Mouse (Mus musculus) spleen, adult 2 months (tissue): ENCODE results near the gene Klk10.

Experiments used
- CTCF ChIP-seq: fragments of 200-500 bp; IDR thresholded peaks from 2 replicates; pipeline ENCODE4 v1.5.1; 2011; ENCODE audit warnings: mild to moderate bottlenecking, inconsistent platforms; ENCODE audit not compliant: insufficient read depth, insufficient read length, insufficient replicate concordance; ENCODE audit errors: extremely low read depth
- POLR2A ChIP-seq: fragments of 200-500 bp; IDR thresholded peaks from 2 replicates; pipeline ENCODE4 v1.6.1; 2011; ENCODE audit warnings: low read depth, low read length, inconsistent platforms

DNA sequence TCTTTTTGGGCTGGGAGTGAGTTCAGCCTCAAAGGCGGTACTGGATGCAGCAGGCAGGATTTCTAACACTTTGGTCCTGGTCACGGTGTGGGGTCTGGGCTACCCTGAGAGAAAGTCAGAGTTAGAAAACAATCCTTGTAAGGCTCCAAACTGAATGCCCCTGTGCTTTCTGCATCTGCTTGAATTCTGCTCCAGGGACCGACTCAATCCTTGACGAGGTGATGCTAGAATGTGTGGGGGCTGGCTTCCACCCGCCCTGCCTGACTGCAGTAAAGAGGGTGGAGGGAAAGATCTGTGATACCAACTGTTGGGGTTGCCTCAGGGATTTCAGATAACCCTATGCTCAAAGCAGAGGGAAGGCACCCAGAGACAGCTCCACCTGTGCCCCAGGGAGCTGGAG lies 30.2 kb downstream of the Klk10 start, which contains the start of gene Klk7:
- TF ChIP-seq POLR2A (no peak), CTCF (no peak)
